Mouse (Mus musculus) ovary, adult 2 months (tissue): ENCODE measurements around the gene Gm4141. TPM values are rescaled to one million over a fixed set of nuclear protein-coding genes. Genes with fewer than 3 reads are reported as not detected.

Experiments
- polyA plus RNA-seq: library from polyadenylated mRNA; depleted of rRNA; stranded (reverse); fragments of >200 nt; gene quantifications from 2 replicates; pipeline ENCODE4 v1.2.3, GENCODE M21; 2012; rRNA removed

The Gm4141 gene
- not detected in 2 replicates for polyA plus RNA-seq

GRCm38 (mm10) chr7:20576141-20576540 lies at the start of gene Gm4141:
Gene Gm4141, minus strand, starts transcription at chr7:20576241.

GRCm38 (mm10) chr7:20598921-20599320 lies 22.9 kb upstream of the Gm4141 start, which contains the start of gene Gm4513:
Gene Gm4513, minus strand, starts transcription at chr7:20599021.

GRCm38 (mm10) chr7:20545657-20546056 lies 30.4 kb downstream of the Gm4141 start, which contains the start of gene Gm5726:
Gene Gm5726, minus strand, starts transcription at chr7:20545757.

DNA sequence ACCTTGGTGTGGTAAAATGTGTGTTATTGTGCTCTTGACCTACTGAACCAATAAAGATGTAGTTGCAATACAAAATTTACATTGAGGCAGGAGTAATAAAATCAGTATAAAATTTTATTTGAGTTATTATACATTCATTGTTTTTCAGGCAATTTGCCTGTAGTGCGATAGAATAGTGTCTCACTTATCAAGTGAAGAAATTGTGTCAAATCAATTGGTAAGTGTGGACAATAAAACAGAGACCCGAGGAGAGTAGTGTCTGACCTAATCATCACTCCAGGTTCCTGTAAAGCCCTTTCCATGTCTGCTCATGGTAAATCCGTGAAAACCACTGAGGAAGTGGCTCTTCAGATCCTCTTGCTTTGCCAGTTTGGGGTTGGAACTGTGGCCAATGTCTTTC lies 42.5 kb downstream of the Gm4141 start, which contains the start of gene Vmn1r104:
Gene Vmn1r104 (plus strand): TSS at position 301 of the 400 bp plus-strand sequence.

Other genes with a start within 250 kb of the Gm4141 start
- gene Gm4133, start 242.2 kb downstream of the Gm4141 start, polyA plus RNA-seq, result not detected in 2 replicates
- gene Gm5728, start 200.8 kb downstream of the Gm4141 start, polyA plus RNA-seq, result not detected in 2 replicates
- not detected in 2 replicates for gene Vmn1r100, start 158.3 kb downstream of the Gm4141 start, polyA plus RNA-seq
- gene Vmn1r101, start 133.6 kb downstream of the Gm4141 start, polyA plus RNA-seq, result not detected in 2 replicates
- not detected in 2 replicates for gene Gm10670, start 101.3 kb downstream of the Gm4141 start, polyA plus RNA-seq
- gene Vmn1r103, start 65.7 kb downstream of the Gm4141 start, polyA plus RNA-seq, result not detected in 2 replicates
- not detected in 2 replicates for gene Vmn1r104, start 42.4 kb downstream of the Gm4141 start, polyA plus RNA-seq
- gene Gm5726, start 30.5 kb downstream of the Gm4141 start, polyA plus RNA-seq, result not detected in 2 replicates
- gene Gm4513, start 22.8 kb upstream of the Gm4141 start, polyA plus RNA-seq, result not detected in 2 replicates
- gene Vmn1r107, start 92.7 kb upstream of the Gm4141 start, polyA plus RNA-seq, result not detected in 2 replicates
- gene Vmn1r111, start 127.0 kb upstream of the Gm4141 start, polyA plus RNA-seq, result not detected in 2 replicates
- 0.15 TPM in 1 of 2 replicates, not detected in the other for gene Gm10668, start 154.4 kb upstream of the Gm4141 start, polyA plus RNA-seq
- not detected in 2 replicates for gene Vmn1r112, start 194.9 kb upstream of the Gm4141 start, polyA plus RNA-seq
- gene Vmn1r113, start 211.0 kb upstream of the Gm4141 start, polyA plus RNA-seq, result not detected in 2 replicates
- gene Vmn1r114, start 235.9 kb upstream of the Gm4141 start, polyA plus RNA-seq, result not detected in 2 replicates